Mouse (Mus musculus) thymus, adult 2 months (tissue): ENCODE measurements around the gene Mark2.

ENCODE experiments used
- CTCF ChIP-seq: fragments of 200-500 bp; IDR thresholded peaks from 2 replicates; pipeline ENCODE4 v1.5.1; 2012; ENCODE audit warnings: mild to moderate bottlenecking, control low read depth, low read length, moderate library complexity, borderline replicate concordance; ENCODE audit not compliant: control insufficient read depth, poor library complexity, insufficient read depth; ENCODE audit errors: extremely low read depth
- POLR2A ChIP-seq: fragments of 200-500 bp; IDR thresholded peaks from 2 replicates; pipeline ENCODE4 v1.6.1; 2012; ENCODE audit warnings: mild to moderate bottlenecking, low read length, control low read depth, moderate library complexity; ENCODE audit not compliant: control insufficient read depth, poor library complexity, insufficient read depth; ENCODE audit errors: extremely low read depth

GRCm38 (mm10) chr19:7345235-7345755 is 3.6 kb upstream of the Mark2 start:
- TF ChIP-seq CTCF (peak; percentile 92; the same call in 1 of the 2 replicates), POLR2A (no peak)
